ENCODE assay signal across 9 mouse cellular contexts in the genomic region with DNA sequence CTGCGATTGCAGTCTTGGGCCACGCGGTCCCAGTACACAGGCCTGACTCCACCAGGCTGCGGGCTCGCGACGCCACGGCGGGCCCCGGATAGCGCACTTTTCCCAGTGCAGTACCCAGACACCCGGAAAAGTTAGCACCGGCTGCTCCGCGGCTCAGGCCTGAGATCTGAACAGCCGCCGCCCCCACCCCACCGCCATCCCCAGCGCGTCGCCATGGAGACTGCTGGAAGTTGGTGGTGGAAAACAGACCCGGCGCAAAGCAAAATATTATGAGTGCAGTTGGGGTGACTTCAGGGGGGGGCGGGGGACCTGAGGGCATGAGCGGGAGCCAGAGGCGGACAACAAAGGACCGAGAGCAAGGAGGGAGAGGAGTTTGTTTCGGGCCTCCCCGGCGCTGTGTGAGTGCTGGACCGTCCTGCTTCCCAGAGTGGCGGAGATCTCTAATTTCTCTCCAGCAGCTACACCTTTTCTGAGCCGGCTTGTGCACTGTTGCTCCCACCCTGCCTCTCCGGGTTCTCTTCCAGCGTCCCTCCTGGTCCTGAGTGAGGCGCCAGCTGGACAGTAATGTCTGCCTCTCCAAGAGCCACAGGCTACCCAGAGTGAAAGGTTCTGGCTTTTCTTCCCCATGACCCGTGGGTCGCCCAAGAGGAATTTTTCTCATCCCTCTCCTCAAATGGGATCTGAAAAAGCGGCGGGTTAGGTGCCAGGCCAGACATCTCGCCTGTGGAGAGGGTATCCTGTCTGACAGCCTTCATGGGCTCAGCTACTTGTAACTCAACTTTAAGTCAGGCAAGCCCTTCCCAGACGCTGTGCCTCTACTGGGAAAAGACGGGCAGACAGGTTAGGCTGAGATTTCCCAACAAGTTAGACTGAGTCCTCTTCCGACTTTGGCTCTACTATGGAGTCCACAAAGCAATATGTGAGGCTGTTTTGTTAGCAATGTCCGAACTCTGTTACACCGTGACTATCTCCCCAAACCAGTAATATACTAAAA. TPM values are rescaled to one million over a fixed set of nuclear protein-coding genes. Genes with fewer than 3 reads are reported as not detected.
DNase-seq lines count a peak whose midpoint lies in the region; ATAC-seq and TF ChIP-seq lines count a peak whose summit lies in the region.
"Had no signal": no experiment of that assay in that cellular context is flagged by ENCODE, and none has a peak within 500 bp of the region (broad histone marks: within the 10 kb centered on the region; RNA-seq: fewer than 3 reads in every experiment).

No protein-coding gene starts in this region.

- no peak for TF ChIP-seq CTCF in heart, adult 2 months (IDR thresholded peaks at IDR 0.05)
- no peak for TF ChIP-seq CTCF in testis, adult 2 months (IDR thresholded peaks at IDR 0.05; ENCODE audit: control insufficient read depth, insufficient read depth, insufficient replicate concordance, low read depth, low read length)

- 4% methylated on average over 45 of the region's 46 CpGs for WGBS in heart, embryonic 10.5 days
- WGBS in heart, adult 2 months = 17% methylated on average over 46 of the region's 46 CpGs
- WGBS in limb, embryonic 11.5 days = 4% methylated on average over 46 of the region's 46 CpGs
- 6% methylated on average over 46 of the region's 46 CpGs for WGBS in stomach, embryonic 14.5 days

- intact Hi-C loops in heart, adult 2 months (cut with DNase I) = no loop called here

- no peaks in the 10 kb centered on the region for H3K36me3 ChIP-seq in heart, embryonic 10.5 days
- no peaks in the 10 kb centered on the region for H3K36me3 ChIP-seq in heart, adult 2 months (ENCODE audit: control insufficient read depth, insufficient read depth, low read length)
- H3K36me3 ChIP-seq in testis, adult 2 months (ENCODE audit: control insufficient read depth, insufficient read depth, low read length) = no peaks in the 10 kb centered on the region
- H3K36me3 ChIP-seq in limb, embryonic 11.5 days (ENCODE audit: control insufficient read depth, insufficient read depth, low read length) = no peaks in the 10 kb centered on the region
- H3K36me3 ChIP-seq in stomach, embryonic 14.5 days (ENCODE audit: control insufficient read depth, insufficient read depth, low read length) = no peaks in the 10 kb centered on the region

- no peak for TF ChIP-seq EP300 in heart, adult 2 months (IDR thresholded peaks at IDR 0.05; ENCODE audit: insufficient read depth, low read depth, low read length)

- H3K4me3 ChIP-seq in heart, embryonic 10.5 days = peak overlapping the region; percentile 60
- no peak overlapping the region for H3K4me3 ChIP-seq in heart, adult 2 months
- H3K4me3 ChIP-seq in testis, adult 2 months (ENCODE audit: control insufficient read depth, low read depth, low read length) = peak overlapping the region; percentile 90
- peak overlapping the region; percentile 29 for H3K4me3 ChIP-seq in limb, embryonic 11.5 days (ENCODE audit: low read depth, low read length)
- peak overlapping the region; percentile 20 for H3K4me3 ChIP-seq in stomach, embryonic 14.5 days (ENCODE audit: low read depth, low read length)

- peak; percentile 48 for ATAC-seq in limb, embryonic 11.5 days (ENCODE audit: insufficient number of reproducible peaks, low FRiP score, low TSS enrichment, low read depth)
- peak; percentile 21; the same call in 1 of the 2 replicates for ATAC-seq in stomach, embryonic 14.5 days (ENCODE audit: insufficient number of reproducible peaks, insufficient read depth, low FRiP score, low read depth)

- H3K9me3 ChIP-seq in heart, embryonic 10.5 days = no peaks in the 10 kb centered on the region
- H3K9me3 ChIP-seq in limb, embryonic 11.5 days (ENCODE audit: control insufficient read depth, low read length) = no peaks in the 10 kb centered on the region
- no peaks in the 10 kb centered on the region for H3K9me3 ChIP-seq in stomach, embryonic 14.5 days (ENCODE audit: control insufficient read depth, low read depth, low read length)

- no peaks in the 10 kb centered on the region for H3K79me2 ChIP-seq in heart, adult 2 months (replicated peaks; ENCODE audit: control insufficient read depth, insufficient read depth, low read length)

- DNase-seq in heart, embryonic 10.5 days (ENCODE audit: low spot score) = no peak
- DNase-seq in heart, adult 2 months = no peak
- no peak for DNase-seq in testis, postnatal 10 days (ENCODE audit: low spot score)
- peak; percentile 67 for DNase-seq in limb, embryonic 11.5 days (ENCODE audit: low spot score)
- no peak for DNase-seq in layer of hippocampus, postnatal 25 days (ENCODE audit: extremely low spot score in 1 of 2, low spot score in 1 of 2)
- no peak for DNase-seq in cerebellum, adult 11 months

- no peak overlapping the region for H3K9ac ChIP-seq in heart, adult 2 months (ENCODE audit: low read depth, low read length)
- H3K9ac ChIP-seq in limb, embryonic 11.5 days (ENCODE audit: low read length) = peak overlapping the region; percentile 34
- no peak overlapping the region for H3K9ac ChIP-seq in stomach, embryonic 14.5 days (replicated peaks; ENCODE audit: low read depth, low read length)

- no peak for TF ChIP-seq POLR2A in heart, adult 2 months (IDR thresholded peaks at IDR 0.05; ENCODE audit: insufficient read depth, low read depth, low read length)
- no peak for TF ChIP-seq POLR2A in testis, adult 2 months (IDR thresholded peaks at IDR 0.05; ENCODE audit: control insufficient read depth, low read depth, low read length)

- peaks cover 89% of the 10 kb centered on the region for H3K27me3 ChIP-seq in heart, embryonic 10.5 days (ENCODE audit: insufficient read depth, poor library complexity, severe bottlenecking)
- H3K27me3 ChIP-seq in heart, adult 2 months (ENCODE audit: control insufficient read depth, insufficient read depth, low read length) = peaks cover 24% of the 10 kb centered on the region
- peaks cover 19% of the 10 kb centered on the region for H3K27me3 ChIP-seq in testis, adult 2 months (ENCODE audit: control insufficient read depth, insufficient read depth, low read length)
- peaks cover 56% of the 10 kb centered on the region for H3K27me3 ChIP-seq in limb, embryonic 11.5 days (ENCODE audit: control insufficient read depth, insufficient read depth, low read length)
- H3K27me3 ChIP-seq in stomach, embryonic 14.5 days (ENCODE audit: control insufficient read depth, insufficient read depth, low read length) = peaks cover 54% of the 10 kb centered on the region

- H3K4me2 ChIP-seq in limb, embryonic 11.5 days (ENCODE audit: low read depth, severe bottlenecking) = peak overlapping the region; percentile 78
- peak overlapping the region; percentile 42 for H3K4me2 ChIP-seq in stomach, embryonic 14.5 days (replicated peaks; ENCODE audit: low read depth, low read length)

- H3K4me1 ChIP-seq in heart, embryonic 10.5 days = peaks cover 33% of the 10 kb centered on the region
- H3K4me1 ChIP-seq in heart, adult 2 months (ENCODE audit: control insufficient read depth, insufficient read depth, low read length) = no peaks in the 10 kb centered on the region
- H3K4me1 ChIP-seq in testis, adult 2 months (ENCODE audit: control insufficient read depth, insufficient read depth, low read length) = peaks cover 31% of the 10 kb centered on the region
- H3K4me1 ChIP-seq in limb, embryonic 11.5 days (ENCODE audit: control insufficient read depth, insufficient read depth, low read length) = peaks cover 16% of the 10 kb centered on the region
- peaks cover 13% of the 10 kb centered on the region; the same call in 1 of the 2 replicates for H3K4me1 ChIP-seq in stomach, embryonic 14.5 days (ENCODE audit: control insufficient read depth, insufficient read depth, low read length)

- no peak overlapping the region for H3K27ac ChIP-seq in heart, embryonic 10.5 days
- no peak overlapping the region for H3K27ac ChIP-seq in heart, adult 2 months
- no peak overlapping the region for H3K27ac ChIP-seq in testis, adult 2 months (ENCODE audit: control insufficient read depth, insufficient read depth, low read depth, low read length)
- no peak overlapping the region for H3K27ac ChIP-seq in limb, embryonic 11.5 days (replicated peaks; ENCODE audit: low read depth, low read length)
- no peak overlapping the region for H3K27ac ChIP-seq in stomach, embryonic 14.5 days (ENCODE audit: low read length)

RNA-seq across cellular contexts. Expression of a gene that starts 4.6 kb away (rescaled TPM):
- 0.36 TPM in 1 of 2 replicates, not detected in the other for polyA plus RNA-seq in heart, embryonic 10.5 days (2016; fragmentation: Nextera tagmentation; extraction: Ambion mirVana)
- total RNA-seq in heart, adult 2 months (2021) = under 1 TPM in 1 of 2 experiments, not detected in 1; 0.09 TPM
- 0.06 TPM in 1 of 2 replicates, not detected in the other for polyA plus RNA-seq in heart, adult 2 months (2012; rRNA removed)
- polyA plus RNA-seq in testis, adult 2 months (2012; rRNA removed) = 83.8 and 93.1 TPM in 2 replicates
- polyA plus RNA-seq in limb, embryonic 11.5 days (2014; fragmentation: Nextera tagmentation; extraction: Ambion mirVana) = 0.40 and 1.3 TPM in 2 replicates
- not detected in 2 replicates for polyA plus RNA-seq in stomach, embryonic 14.5 days (2014; fragmentation: Nextera tagmentation; extraction: Ambion mirVana)
- total RNA-seq in layer of hippocampus, postnatal 25 days (2021) = 10 to 100 TPM in 1 of 2 experiments, 1 to 10 TPM in 1; 9.3 to 12.6 TPM
- polyA plus RNA-seq: small intestine, adult 2 months had no signal

Comparison
In these comparisons a context has a peak if more than half of its experiments do, and no peak if none do; other contexts are left out.
1. RNA of a gene that starts 4.6 kb away (polyA plus RNA-seq): 83.8 to 93.1 TPM in testis, adult 2 months; 0.40 to 1.3 TPM in limb, embryonic 11.5 days, 0.36 TPM in heart, embryonic 10.5 days, 0.06 TPM in heart, adult 2 months and not detected in stomach, embryonic 14.5 days; every median in the first group is over 10 times any median in the second.